Mouse (Mus musculus): Measurements from ENCODE around the gene Ctnna2.

Gene Ctnna2

GRCm38 (mm10) chr6:77578612-77579011 is 400.9 kb downstream of the Ctnna2 start:
- no peak for DNase-seq

- no peak for DNase-seq
Measured at GRCm38 (mm10) chr6:77577585-77577984, 401.9 kb downstream of the Ctnna2 start.

- DNase-seq = no peak
Measured at GRCm38 (mm10) chr6:77572614-77573013, 406.9 kb downstream of the Ctnna2 start.

- DNase-seq = no peak
Measured at GRCm38 (mm10) chr6:77569851-77570250, 409.6 kb downstream of the Ctnna2 start.

GRCm38 (mm10) chr6:77556181-77556580 is 423.3 kb downstream of the Ctnna2 start:
- no peak for DNase-seq

- no peak for DNase-seq
Measured at GRCm38 (mm10) chr6:77537055-77537807, 442.3 kb downstream of the Ctnna2 start.

- DNase-seq = no peak
Measured at GRCm38 (mm10) chr6:77527636-77528035, 451.9 kb downstream of the Ctnna2 start.

- DNase-seq = no peak
Measured at GRCm38 (mm10) chr6:77521836-77522235, 457.7 kb downstream of the Ctnna2 start.

GRCm38 (mm10) chr6:77516515-77516914 is 463.0 kb downstream of the Ctnna2 start:
- DNase-seq = no peak

- DNase-seq = no peak
Measured at GRCm38 (mm10) chr6:77511805-77512204, 467.7 kb downstream of the Ctnna2 start.

GRCm38 (mm10) chr6:77491721-77492120 is 487.8 kb downstream of the Ctnna2 start:
- no peak for DNase-seq

- DNase-seq = no peak
Measured at GRCm38 (mm10) chr6:77486658-77487057, 492.8 kb downstream of the Ctnna2 start.

- DNase-seq = no peak
Measured at GRCm38 (mm10) chr6:77482081-77482480, 497.4 kb downstream of the Ctnna2 start.

- no peak for DNase-seq
Measured at GRCm38 (mm10) chr6:77475354-77475753, 504.1 kb downstream of the Ctnna2 start.

GRCm38 (mm10) chr6:77473256-77473655 is 506.2 kb downstream of the Ctnna2 start:
- no peak for DNase-seq

- DNase-seq = no peak
Measured at GRCm38 (mm10) chr6:77468058-77468457, 511.4 kb downstream of the Ctnna2 start.

- DNase-seq = no peak
Measured at GRCm38 (mm10) chr6:77462737-77463136, 516.8 kb downstream of the Ctnna2 start.

GRCm38 (mm10) chr6:77457919-77458318 is 521.6 kb downstream of the Ctnna2 start:
- DNase-seq = no peak

GRCm38 (mm10) chr6:77446861-77447260 is 532.6 kb downstream of the Ctnna2 start:
- DNase-seq = no peak

GRCm38 (mm10) chr6:77443906-77444305 is 535.6 kb downstream of the Ctnna2 start:
- DNase-seq = no peak

GRCm38 (mm10) chr6:77441051-77441450 is 538.4 kb downstream of the Ctnna2 start:
- no peak for DNase-seq

- DNase-seq = no peak
Measured at GRCm38 (mm10) chr6:77430381-77430780, 549.1 kb downstream of the Ctnna2 start.

GRCm38 (mm10) chr6:77425746-77426145 is 553.8 kb downstream of the Ctnna2 start:
- no peak for DNase-seq

GRCm38 (mm10) chr6:77424826-77425225 is 554.7 kb downstream of the Ctnna2 start:
- no peak for DNase-seq

GRCm38 (mm10) chr6:77421564-77422139 is 557.8 kb downstream of the Ctnna2 start:
- no peak for DNase-seq
